Mouse (Mus musculus) embryo, embryonic 10.5 days (tissue): ENCODE results near the gene Ywhag.

ENCODE experiments used
- DNase-seq: peaks from one replicate; pipeline ENCODE4 v3.0.0-alpha.2; 2015; ENCODE audit warnings: low spot score

Ywhag gene

GRCm38 (mm10) chr5:135887675-135888102 is 46.7 kb downstream of the Ywhag start, which contains the start of gene Hspb1:
TSS of gene Hspb1 (plus strand) at chr5:135887919.
- peak; percentile 74 for DNase-seq

- no peak for DNase-seq
These were observed 49.8 kb downstream of the Ywhag start for GRCm38 (mm10) chr5:135884641-135885040.

GRCm38 (mm10) chr5:135879449-135880158 is 54.8 kb downstream of the Ywhag start:
- DNase-seq, result no peak

- peak; percentile 86 for DNase-seq
These were observed 56.6 kb downstream of the Ywhag start for GRCm38 (mm10) chr5:135877831-135878231.

GRCm38 (mm10) chr5:135877180-135877579 is 57.2 kb downstream of the Ywhag start:
- peak; percentile 81 for DNase-seq

GRCm38 (mm10) chr5:135873753-135874152 is 60.7 kb downstream of the Ywhag start:
- no peak for DNase-seq

- no peak for DNase-seq
These were observed 61.4 kb downstream of the Ywhag start for GRCm38 (mm10) chr5:135872996-135873395.

GRCm38 (mm10) chr5:135870505-135870904 is 63.9 kb downstream of the Ywhag start:
- DNase-seq, result no peak

GRCm38 (mm10) chr5:135869661-135870423 is 64.6 kb downstream of the Ywhag start:
- no peak for DNase-seq

- DNase-seq, result no peak
These were observed 65.8 kb downstream of the Ywhag start for GRCm38 (mm10) chr5:135868653-135869052.

- peak; percentile 36 for DNase-seq
These were observed 66.5 kb downstream of the Ywhag start for GRCm38 (mm10) chr5:135867637-135868593.

GRCm38 (mm10) chr5:135866662-135867061 is 67.8 kb downstream of the Ywhag start:
- no peak for DNase-seq
